Mouse (Mus musculus) left cerebral cortex, adult 8-10 months (tissue): ENCODE measurements around the gene Wdr66. TPM values are rescaled to one million over a fixed set of nuclear protein-coding genes. Genes with fewer than 3 reads are reported as not detected.
A peak's percentile ranks its signal among the peaks of the same experiment; 100 is the strongest.

Experiments used
- DNase-seq, 2 experiments: peaks; one replicate each; pipeline ENCODE4 v3.0.0; 2022; ENCODE audit warnings: low spot score in 2 of 2
- total RNA-seq, 4 experiments: library from RNA; stranded (reverse); gene quantifications; 2 replicates each; pipeline ENCODE4 v1.2.4; 2022

Gene Wdr66
- total RNA-seq, 4 experiments from 2014 or later: 2.3 to 6.6 (median 5.5) TPM

DNA sequence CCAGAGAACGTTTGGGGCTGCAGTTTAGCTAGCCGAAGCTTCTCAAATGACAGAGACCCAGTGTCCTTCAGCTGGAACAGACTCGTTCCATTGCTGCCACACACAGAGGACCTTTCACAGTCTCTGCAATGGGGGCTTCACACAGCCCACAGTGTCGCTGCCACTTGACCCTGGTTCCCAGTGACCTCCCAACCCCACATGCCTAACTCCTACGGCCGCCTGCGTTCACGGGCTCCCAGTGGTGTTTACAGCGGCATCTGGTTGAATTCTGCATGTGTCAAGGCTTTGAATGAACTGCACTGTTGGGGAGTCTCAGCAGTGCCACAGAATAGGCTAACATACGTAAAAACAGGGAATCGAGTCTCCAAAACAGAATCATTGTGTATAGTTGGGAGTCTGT is 19.0 kb downstream of the Wdr66 start:
- DNase-seq: no peak

DNA sequence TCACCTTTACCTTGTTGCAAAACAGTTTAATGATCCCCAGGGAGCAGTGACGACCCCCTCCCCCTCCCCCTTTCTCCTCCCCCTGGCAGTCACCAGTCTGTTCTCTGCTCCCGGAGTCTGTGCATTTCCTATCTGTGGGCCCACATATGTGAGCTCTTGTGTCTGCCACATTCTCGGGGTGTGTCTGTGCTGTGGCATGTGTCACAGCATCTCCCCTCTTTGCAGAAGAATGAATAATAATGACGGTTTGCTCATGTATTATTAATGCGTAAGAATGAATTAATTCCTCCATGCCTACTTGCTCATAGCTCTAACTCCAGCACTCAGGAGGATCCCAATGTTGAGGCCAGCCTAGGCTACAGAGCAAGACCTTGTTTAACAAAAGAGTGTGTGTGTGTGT is 21.0 kb downstream of the Wdr66 start:
- DNase-seq: no peak

DNA sequence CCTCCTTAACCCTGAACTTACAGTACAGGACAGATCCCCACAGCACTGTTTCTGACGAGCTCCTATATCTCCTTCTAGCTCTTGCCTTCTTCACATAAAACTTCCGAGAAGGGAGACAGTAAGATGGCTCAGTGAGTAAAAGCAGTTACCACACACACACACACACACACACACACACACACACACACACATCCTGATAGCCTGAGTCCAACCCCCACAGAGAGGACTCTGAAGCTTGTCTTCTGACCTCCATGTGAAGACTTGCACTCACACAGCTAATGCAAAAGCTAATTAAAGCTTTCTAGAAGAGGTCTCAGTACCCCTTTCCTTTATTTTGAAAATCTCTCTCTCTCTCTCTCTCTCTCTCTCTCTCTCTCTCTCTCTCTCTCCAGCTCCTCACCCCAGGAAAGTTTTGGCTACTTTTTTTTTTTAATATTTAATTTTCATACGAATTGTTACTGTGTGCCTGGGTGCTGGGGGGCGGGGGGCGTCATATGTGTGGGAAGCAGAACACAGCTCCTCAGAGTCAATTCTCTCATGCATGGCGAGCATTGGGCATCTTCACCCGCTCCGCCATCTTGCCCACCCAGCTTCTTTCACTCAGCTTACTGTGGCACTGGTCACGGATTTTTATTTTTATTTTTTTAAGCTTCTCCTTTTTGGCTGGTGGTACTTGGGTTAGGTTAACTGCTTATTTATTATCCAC is 24.9 kb downstream of the Wdr66 start:
- DNase-seq: no peak

DNA sequence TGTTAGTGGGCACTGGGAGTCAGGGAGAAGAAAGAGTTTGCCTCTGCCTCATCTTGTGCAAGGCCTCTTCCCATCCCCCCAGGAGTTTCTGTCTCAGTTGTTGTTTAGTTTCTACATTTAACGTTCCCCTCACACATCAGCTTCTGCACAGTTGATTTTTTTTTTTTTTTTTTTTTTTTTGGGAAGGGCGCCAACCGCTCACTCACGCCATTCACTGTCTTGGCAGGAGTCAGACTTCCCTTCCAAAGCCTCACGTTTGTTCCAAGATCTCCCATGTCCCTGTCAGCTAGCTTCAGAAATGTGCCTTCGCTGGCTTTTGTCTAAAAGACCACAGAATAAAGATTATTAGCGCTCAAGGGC is 25.4 kb downstream of the Wdr66 start:
- DNase-seq: no peak

DNA sequence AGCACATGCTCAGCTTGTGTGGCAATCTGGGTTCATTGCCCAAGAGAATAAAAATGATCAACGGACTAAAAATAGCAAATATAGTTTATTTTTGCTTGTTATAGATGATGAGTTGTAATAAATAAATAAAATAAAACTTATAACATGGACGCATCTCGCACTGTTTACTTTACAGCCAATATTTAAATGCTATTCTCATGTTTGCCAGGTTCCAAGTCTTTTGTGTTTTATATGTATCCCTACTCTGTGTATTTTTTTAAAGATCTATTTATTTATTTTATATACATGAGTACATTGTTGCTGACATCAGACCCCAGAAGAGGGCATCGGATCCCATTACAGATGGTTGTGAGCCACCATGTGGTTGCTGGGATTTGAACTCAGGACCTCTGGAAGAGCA is 25.8 kb downstream of the Wdr66 start:
- no peak for DNase-seq

DNA sequence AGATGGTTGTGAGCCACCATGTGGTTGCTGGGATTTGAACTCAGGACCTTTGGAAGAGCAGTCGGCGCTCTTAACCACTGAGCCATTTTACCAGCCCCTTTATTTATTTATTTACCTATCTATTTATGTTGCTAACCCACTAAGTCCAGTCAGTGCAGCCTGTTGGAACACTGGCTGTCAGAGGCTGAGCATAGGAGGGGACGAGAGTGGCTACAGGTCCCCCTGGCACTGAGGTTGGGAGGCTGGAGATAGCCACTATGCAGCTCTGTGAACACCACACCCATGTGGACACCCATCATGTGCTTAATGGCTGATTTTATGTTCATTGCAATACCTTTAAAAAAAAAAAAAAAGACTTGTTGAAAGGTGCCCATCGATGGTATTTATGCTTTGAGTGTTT is 27.3 kb downstream of the Wdr66 start:
- DNase-seq: no peak

DNA sequence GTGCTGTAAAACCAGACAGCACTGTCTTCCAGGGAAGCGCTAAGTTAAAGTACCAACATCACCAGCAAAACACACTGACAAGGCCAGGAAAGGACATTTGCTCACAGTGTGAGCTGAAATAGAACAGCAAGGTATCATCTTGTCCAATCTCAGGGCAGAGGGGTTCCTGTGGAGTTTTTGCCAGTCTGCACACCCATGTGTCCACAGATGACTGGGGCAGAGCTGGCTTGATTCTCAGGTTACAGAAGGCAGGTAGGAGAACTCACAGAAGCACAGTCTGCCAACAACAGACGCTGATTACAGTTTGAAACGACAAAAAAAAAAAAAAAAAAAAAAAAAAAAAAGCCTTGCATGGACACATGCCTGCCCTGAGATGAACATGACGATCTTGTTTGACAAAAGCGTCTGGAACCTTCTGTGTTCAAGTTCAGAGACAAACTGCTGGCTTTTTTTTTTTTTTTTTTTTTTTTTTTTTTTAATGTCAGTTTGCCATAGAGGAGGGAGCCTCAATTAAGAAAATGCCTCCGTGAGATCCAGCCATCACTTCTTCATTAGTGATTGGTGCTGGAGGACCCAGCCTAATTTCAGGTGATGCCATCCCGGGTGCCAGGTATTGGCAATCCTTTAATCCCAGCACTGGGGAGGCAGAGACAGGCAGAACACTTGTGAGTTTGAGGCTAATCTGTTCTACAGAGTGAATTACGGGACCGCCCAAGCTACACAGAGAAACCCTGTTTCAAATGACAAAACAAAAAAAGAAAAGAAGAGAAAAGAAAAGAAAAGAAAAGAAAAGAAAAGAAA is 29.6 kb downstream of the Wdr66 start:
- no peak for DNase-seq

DNA sequence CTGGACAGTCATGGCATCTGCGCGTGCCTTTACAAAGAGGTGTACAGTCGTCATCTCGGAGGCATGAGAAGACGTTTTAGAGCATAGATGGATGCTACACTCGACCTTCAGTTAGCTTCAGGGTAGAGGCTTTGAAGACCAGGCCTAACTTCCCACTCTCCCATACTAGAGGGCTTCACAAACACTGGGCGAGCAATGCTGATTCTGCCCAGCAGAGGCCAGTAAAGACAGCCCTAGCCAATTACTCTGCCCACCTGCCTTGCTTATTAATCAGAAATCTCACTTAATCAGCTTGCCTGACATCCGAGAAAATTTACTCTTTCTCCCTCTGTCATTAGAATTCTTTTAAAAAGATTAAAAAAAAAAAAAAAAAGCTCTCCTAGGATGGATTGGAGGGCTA is 33.3 kb downstream of the Wdr66 start:
- peak in 1 of 2 experiments; percentile 16 for DNase-seq

DNA sequence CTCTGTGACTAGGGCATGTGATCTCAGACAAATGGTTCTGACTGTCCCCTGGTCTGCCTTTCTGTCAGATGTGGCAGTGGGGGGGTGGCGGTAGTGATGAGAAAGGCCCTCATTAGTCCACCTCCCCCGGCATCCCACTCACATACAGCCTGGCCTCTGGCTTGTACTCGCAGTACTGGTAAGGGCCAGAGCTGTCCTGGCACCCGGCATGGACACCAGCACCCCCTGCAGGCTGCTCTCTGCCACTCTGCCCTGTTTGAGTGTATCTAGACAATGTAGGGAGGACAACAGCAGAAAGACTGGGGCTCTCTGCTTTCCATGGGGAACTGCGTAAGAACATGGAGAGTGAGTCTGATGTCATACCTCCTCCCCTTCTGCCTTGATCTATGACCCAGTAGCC is 36.2 kb downstream of the Wdr66 start:
- DNase-seq: no peak

DNA sequence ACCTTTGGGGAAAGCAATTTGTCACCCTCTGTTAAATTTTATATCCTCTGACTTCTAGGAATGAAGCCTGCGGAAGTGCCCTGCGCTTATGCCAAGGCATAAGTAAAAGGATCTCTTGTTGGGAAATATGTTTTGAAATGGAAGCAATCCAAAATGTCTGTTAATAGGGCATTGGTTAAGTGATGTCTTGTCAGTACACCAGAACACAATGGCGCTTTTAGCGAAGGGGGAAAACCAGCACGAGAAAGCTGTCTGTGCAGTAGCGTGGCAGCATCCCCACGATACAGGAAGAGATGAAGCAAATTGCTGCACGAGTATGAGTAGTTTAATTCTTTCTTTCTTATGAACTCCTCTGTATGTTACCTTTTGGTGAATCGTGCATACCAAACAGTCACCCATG is 42.8 kb downstream of the Wdr66 start:
- no peak for DNase-seq

DNA sequence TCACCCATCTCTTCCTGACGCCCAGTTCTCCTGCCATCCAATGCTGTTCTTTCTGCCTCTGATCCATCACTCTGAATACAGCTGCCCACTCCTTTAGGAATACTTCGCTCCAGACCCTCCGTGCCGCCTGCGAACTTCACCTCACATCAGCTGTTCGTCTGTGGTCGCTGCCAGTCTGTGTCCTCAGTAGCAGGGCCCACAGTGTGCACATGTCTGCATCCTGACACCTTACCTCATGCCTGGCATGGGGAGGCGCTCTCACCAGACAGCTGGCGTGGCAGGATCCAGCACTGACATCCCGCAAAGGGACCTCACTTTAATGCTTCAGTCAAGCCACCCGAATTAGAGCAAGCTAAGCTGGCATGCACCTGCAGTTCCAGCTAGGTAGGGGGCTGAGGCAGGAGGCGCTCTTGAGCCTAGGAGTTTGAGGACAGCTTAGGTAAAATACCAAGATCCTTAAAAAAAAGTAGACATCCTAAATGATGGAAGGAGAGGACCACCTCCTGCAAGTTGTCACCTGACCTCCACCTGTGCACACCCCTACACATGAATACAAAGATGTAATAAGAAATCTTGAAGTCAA is 44.4 kb downstream of the Wdr66 start:
- no peak for DNase-seq

DNA sequence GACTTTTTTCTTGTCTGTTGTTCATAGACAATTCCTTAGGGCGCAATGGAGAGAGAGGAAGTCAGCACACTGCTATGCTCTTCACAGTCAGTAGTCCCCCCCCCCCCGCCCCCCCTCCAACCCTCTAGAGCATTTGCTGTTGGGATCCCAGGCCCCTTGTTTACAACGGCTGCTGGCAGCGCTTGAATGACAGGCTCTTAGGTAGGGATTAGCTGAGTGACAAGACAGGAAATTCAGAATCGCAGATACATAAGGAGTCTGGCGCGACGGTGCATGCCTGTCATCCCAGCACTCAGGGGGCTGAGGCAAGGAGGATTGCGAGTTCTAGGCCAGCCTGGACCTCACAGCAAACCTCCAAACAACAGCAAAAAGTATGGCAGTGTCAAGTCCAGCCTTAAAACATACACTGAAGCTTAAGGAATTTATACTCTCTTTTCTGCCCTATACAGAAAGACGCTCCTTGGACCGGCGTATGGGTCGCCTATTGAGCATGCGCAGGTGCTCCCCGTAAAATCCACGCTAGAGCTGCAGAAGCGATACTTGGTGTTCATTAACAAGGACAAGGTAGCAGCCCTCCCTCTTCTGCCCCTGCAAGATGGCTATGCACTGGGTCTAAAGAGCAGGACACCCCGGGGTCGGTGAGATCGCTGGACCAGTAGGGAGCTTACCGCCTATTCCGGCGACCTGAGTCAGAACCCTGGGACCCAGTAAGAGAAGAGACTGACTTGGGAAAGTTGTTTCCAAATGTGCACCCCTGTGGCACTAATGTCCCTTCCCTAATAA is 45.3 kb downstream of the Wdr66 start:
- DNase-seq: no peak

DNA sequence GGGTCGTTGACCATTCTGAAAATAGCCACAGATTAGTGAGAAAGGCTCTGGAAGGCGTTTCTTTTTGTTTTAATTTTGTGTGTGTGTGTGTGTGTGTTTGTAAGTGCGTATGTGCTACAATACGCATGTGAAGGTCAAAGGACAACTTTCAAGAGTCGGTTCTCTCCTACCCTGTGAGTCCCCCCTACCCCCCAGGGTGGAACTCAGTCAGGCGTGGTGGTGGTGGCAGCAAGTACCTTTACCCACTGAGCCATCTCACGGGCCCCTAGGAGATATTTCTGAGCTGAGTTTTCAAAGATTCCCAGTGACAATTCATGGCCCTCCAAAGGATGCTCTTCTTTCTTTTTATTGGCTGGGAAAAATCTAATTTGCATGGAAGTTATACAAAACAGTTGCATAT is 45.9 kb downstream of the Wdr66 start:
- DNase-seq: no peak

DNA sequence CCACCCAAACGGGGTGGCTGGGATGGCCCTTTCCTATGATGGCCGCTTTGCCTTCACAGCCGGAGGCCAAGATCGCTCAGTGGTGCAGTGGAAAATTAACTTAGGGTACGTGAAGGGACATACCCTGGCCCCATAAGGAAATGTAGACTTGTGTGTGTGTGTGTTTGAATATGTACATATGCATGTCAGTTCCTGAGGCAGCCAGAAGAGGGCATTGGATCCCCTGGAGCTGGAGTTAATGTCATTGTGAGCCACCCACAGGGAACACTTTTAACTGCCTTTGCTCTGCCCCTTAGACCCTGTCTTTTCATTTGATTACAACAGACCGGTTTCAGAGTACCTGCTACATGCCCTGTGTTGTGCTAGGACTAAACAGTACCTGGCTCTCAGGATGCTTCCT is 46.6 kb downstream of the Wdr66 start:
- DNase-seq: no peak

DNA sequence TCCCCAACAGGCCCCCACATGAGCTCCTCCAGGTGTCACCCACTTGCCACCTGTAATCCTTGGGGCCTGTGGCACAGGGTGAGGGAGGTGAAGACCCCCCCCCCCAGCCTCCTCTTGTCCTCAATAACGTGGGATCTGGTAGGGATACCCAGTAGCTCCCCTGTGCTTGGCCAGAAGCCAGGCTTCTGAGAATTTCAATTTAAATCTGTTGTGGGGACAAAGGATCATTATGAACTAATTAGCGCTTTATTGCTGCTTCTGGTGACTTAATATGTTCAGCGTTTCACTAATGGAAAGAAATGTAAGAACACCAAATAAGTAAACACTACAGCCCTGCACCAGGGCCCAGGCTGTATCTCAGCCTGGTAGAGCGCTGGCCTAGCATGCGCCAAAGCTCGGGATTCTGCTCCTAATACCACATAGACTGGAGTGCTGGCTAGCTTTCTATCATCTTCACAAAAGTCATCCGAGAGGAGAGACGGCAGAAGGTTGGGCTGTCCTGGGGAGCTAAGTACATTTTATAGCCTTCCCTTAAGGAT is 48.7 kb downstream of the Wdr66 start:
- no peak for DNase-seq

DNA sequence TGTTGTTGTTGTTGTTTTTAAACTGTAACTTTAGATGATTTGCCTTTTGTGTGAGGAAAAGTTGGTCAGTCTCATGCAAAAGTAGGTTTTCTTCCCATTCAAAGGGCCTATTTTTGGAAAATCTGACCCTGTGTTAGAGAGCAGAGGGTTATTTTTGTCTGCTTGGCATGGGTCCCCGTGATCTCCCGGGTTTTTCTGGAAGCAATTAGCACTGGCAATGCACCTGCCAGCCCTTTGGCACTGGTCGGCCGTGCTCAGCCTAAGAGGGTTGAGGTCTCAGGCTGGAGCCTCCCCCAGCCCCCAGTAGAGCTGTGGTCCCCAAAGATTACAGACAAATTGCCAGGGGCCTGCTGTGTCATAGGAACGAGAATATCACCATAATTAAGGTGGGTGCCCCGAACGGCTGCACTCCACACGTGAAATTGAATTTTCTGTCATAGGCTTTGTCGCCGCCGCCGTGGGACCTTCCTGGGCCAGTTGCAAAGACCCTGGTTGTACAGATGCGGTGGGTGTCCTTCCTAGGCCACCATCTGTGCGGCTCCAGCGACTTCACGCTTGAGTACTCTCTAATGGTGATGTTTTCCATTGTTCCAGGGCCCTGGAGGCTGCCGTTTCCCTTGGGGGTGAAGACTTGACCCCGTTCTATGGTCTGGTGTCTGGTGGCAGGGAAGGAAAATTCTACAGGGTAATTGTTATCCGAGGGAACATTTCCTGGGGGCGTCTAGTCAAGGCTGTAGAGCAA is 50.0 kb downstream of the Wdr66 start:
- DNase-seq: no peak

DNA sequence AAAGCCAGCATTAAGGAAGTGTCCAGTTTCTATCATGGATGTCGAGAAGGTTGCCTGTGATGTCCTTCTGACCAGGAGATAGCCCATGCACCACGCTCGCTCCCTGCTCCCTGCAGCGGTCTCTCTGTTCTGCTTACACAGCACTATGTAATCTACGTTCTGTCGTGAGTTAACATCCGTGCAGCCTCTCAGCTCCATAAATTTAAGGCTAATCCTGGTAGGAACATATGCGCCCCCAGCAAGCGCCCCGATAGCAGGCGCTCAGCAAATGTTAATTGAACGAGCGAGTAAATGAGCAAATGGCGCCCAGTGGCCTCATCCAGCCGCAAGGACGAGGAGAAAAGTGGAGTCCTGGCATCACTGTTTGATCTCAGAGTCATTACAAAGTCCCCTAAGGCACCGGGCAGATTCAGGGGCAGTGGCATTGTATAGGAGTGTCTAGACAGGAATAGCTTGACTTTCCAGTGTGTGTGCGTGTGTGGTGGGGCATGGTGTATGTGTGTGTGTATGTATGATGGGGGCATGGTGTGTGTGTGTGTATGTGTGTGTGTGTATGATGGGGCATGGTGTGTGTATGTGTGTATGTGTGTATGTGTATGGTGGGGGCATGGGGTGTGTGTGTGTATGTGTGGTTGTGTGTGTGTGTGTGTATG is 55.9 kb downstream of the Wdr66 start:
- no peak for DNase-seq

DNA sequence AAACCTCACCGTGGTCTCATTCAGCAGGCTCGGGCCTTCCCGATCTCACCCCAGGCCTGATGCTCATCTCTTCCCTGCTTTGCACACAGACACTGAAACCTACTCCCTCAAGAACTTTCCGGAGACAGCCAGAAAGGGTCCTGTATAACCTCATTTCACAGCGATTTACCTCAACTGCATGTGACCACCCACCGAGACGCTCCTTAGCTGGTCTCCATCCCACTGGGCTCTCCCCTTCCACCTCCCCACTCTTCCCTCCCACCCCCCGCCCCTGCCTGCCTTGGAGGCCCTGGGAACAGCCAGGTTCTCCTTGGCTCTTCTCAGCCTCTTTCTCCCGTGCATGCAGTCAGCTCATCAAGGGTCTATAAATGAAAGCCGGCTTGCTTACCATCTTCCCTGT is 57.9 kb downstream of the Wdr66 start:
- DNase-seq: no peak

DNA sequence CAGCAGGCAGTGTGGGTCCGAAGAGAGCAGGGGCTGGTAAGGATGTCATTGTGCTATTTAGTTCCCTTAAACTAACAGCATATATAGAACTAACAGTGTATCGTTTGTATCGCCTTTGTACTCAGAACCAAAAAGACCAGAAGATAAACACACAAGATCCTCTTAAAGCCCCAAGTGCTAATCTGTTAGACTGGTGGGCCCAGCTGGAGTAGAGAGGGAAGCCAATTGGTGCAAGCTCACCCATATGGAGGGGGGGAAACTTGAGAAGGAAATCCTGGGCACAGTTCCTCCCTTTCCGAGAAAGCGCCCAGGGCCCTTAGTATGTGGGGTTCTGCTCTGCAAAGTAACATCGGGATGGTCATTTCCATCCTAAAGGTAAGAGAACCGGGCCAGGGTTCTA is 58.3 kb downstream of the Wdr66 start:
- DNase-seq: no peak

DNA sequence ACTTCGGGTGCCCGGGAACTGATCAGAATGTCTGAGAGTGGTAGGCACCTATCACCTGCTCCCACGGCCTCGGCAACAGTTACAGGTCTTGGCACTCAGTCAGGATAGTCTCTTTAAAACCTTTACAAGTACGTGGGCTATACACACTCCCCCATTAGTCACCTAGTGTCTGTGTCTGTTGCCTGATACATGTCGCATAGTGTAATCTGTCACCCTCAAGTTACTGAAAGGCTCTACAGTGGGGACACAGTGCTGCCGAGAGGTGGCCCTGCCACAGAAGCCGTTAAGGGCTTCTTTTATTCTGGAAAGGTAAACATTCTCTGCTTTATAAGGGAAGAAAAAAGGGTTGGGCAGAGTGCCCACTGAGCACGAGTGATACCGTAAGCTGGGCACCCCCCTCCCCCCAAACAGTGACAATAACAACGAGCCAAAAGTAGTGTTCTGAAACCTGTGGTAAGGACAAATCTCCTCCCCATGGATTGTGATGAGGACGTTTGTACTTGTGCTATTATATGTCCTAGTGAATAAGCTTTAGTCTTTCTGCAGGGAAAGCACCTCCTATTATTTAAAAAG is 61.2 kb downstream of the Wdr66 start:
- DNase-seq: no peak
